In the genomic region with DNA sequence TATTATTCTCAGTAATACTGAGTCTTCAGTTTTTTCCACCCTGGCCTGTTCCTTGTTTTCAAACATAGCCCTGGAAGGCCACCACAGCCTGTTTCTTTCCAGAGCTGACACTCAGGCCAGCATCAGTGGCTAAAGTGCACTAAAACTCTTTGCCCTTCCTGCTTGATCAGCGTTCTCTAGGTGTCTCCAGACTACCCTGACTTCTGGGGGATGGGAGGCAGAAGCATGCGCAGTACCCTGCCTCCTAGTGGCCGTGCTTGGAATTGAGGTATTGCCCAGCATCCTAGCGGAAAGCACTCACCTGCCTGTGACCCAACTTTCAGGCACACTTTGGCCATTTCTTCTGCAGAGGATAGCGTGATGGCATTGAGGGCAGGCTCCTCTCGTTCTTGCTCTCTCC, we compare ENCODE assay signal across 9 mouse cellular contexts. TPM values are rescaled to one million over a fixed set of nuclear protein-coding genes. Genes with fewer than 3 reads are reported as not detected.
DNase-seq lines count a peak whose midpoint lies in the region; ATAC-seq and TF ChIP-seq lines count a peak whose summit lies in the region.
"Had no signal": no experiment of that assay in that cellular context is flagged by ENCODE, and none has a peak within 500 bp of the region (broad histone marks: within the 10 kb centered on the region; RNA-seq: fewer than 3 reads in every experiment).

No protein-coding gene starts in this region.

- peak; percentile 61 for TF ChIP-seq CTCF in forebrain, postnatal 0 days (IDR thresholded peaks at IDR 0.05; ENCODE audit: low read depth)
- TF ChIP-seq CTCF in bone marrow, adult 2 months (IDR thresholded peaks at IDR 0.05; ENCODE audit: control insufficient read depth, insufficient read depth, low read length), result peak; percentile 68; the same call in 1 of the 2 replicates

- no peaks in the 10 kb centered on the region for H3K36me3 ChIP-seq in forebrain, postnatal 0 days (ENCODE audit: insufficient read depth)
- H3K36me3 ChIP-seq in forebrain, embryonic 13.5 days (ENCODE audit: poor library complexity, severe bottlenecking), result 0 out of 2 replicates have a peak, but pooled peaks cover 4% of the 10 kb centered on the region

- WGBS in forebrain, postnatal 0 days, result 49% methylated on average over 6 of the region's 6 CpGs
- WGBS in forebrain, embryonic 13.5 days, result 46% methylated on average over 6 of the region's 6 CpGs
- WGBS in bone marrow, adult 2 months, result 71% methylated on average over 6 of the region's 6 CpGs

- H3K4me3 ChIP-seq in forebrain, postnatal 0 days (ENCODE audit: low read depth, low read length), result no peak overlapping the region
- no peak overlapping the region for H3K4me3 ChIP-seq in forebrain, embryonic 13.5 days
- no peak overlapping the region for H3K4me3 ChIP-seq in bone marrow, adult 2 months (replicated peaks; ENCODE audit: control insufficient read depth, low read depth, low read length)

- DNase-seq in forebrain, postnatal 0 days, result no peak
- peak; percentile 37 for DNase-seq in A20 (ENCODE audit: low read depth, low spot score)
- DNase-seq in heart, postnatal 4 days, result peak; percentile 77
- peak; percentile 25 to 30 for DNase-seq in lung, adult 18-20 months
- peak; percentile 80 for DNase-seq in testis, postnatal 10 days (ENCODE audit: low spot score)
- DNase-seq in adipocyte (ENCODE audit: low spot score), result no peak

- H3K27me3 ChIP-seq in forebrain, postnatal 0 days (ENCODE audit: insufficient read depth, low read length), result no peaks in the 10 kb centered on the region
- no peaks in the 10 kb centered on the region for H3K27me3 ChIP-seq in forebrain, embryonic 13.5 days
- H3K27me3 ChIP-seq: Patski had no signal

- H3K9me3 ChIP-seq in forebrain, postnatal 0 days (ENCODE audit: low read length), result no peaks in the 10 kb centered on the region
- no peaks in the 10 kb centered on the region for H3K9me3 ChIP-seq in forebrain, embryonic 13.5 days (replicated peaks)

- ATAC-seq in forebrain, postnatal 0 days, result no peak
- no peak for ATAC-seq in forebrain, embryonic 13.5 days
- ATAC-seq: Patski had no signal

- no peak overlapping the region for H3K9ac ChIP-seq in forebrain, postnatal 0 days
- H3K9ac ChIP-seq in forebrain, embryonic 13.5 days, result no peak overlapping the region

- no peak overlapping the region for H3K27ac ChIP-seq in forebrain, postnatal 0 days (ENCODE audit: low read depth, low read length)
- H3K27ac ChIP-seq in forebrain, embryonic 13.5 days, result no peak overlapping the region
- H3K27ac ChIP-seq in bone marrow, adult 2 months (ENCODE audit: control insufficient read depth, insufficient read depth, low read depth, low read length, poor library complexity), result no peak overlapping the region

- TF ChIP-seq POLR2A in bone marrow, adult 2 months (IDR thresholded peaks at IDR 0.05; ENCODE audit: borderline replicate concordance, control insufficient read depth, low read depth, low read length), result no peak

- H3K4me2 ChIP-seq in forebrain, postnatal 0 days (ENCODE audit: low read depth), result no peak overlapping the region
- H3K4me2 ChIP-seq in forebrain, embryonic 13.5 days, result no peak overlapping the region

- no peaks in the 10 kb centered on the region for H3K4me1 ChIP-seq in forebrain, postnatal 0 days (ENCODE audit: insufficient read depth)
- H3K4me1 ChIP-seq in forebrain, embryonic 13.5 days, result no peaks in the 10 kb centered on the region
- H3K4me1 ChIP-seq in bone marrow, adult 2 months (ENCODE audit: control insufficient read depth, insufficient read depth, low read length), result no peaks in the 10 kb centered on the region

RNA-seq across cellular contexts. Expression of a gene that starts 25.8 kb away (rescaled TPM):
- 17.3 and 26.8 TPM in 2 replicates for total RNA-seq in forebrain, postnatal 0 days (2014; rRNA removed)
- 18.5 and 18.6 TPM in 2 replicates for polyA plus RNA-seq in forebrain, postnatal 0 days (2015; fragmentation: Nextera tagmentation; extraction: Ambion mirVana)
- 22.7 and 27.1 TPM in 2 replicates for polyA plus RNA-seq in forebrain, embryonic 13.5 days (2015; fragmentation: Nextera tagmentation; extraction: Ambion mirVana)
- polyA plus RNA-seq in bone marrow, adult 2 months (2011; ENCODE audit: insufficient read depth, insufficient read length, low replicate concordance, missing spikeins), result 1.3 and 3.2 TPM in 2 replicates
- total RNA-seq in heart, postnatal 4 days (2021), result 100 to 1,000 TPM; 118 to 125 TPM

RNA-seq across cellular contexts. Expression of a gene that starts 46.7 kb away (rescaled TPM):
- total RNA-seq in forebrain, postnatal 0 days (2014; rRNA removed), result 95.1 and 155 TPM in 2 replicates
- 153 and 193 TPM in 2 replicates for polyA plus RNA-seq in forebrain, postnatal 0 days (2015; fragmentation: Nextera tagmentation; extraction: Ambion mirVana)
- polyA plus RNA-seq in forebrain, embryonic 13.5 days (2015; fragmentation: Nextera tagmentation; extraction: Ambion mirVana), result 258 and 265 TPM in 2 replicates
- polyA plus RNA-seq in bone marrow, adult 2 months (2011; ENCODE audit: insufficient read depth, insufficient read length, low replicate concordance, missing spikeins), result 54.4 and 94.5 TPM in 2 replicates
- 10 to 100 TPM; 83.7 to 84.1 TPM for total RNA-seq in heart, postnatal 4 days (2021)

Comparison
In these comparisons a context has a peak if more than half of its experiments do, and no peak if none do; other contexts are left out.
1. DNase-seq: peak in A20 (single experiment), heart, postnatal 4 days (single experiment), lung, adult 18-20 months (2 of 2) and testis, postnatal 10 days (single experiment); none in forebrain, postnatal 0 days (single experiment) and adipocyte (single experiment).